Mouse (Mus musculus) ZHBTc4 (cell line): ENCODE data around the gene Rmdn2.

Experiments used
- DNase-seq: peaks from one replicate; pipeline ENCODE4 v3.0.0-alpha.2; 2011; ENCODE audit warnings: low read depth, low spot score

Rmdn2 gene

DNA sequence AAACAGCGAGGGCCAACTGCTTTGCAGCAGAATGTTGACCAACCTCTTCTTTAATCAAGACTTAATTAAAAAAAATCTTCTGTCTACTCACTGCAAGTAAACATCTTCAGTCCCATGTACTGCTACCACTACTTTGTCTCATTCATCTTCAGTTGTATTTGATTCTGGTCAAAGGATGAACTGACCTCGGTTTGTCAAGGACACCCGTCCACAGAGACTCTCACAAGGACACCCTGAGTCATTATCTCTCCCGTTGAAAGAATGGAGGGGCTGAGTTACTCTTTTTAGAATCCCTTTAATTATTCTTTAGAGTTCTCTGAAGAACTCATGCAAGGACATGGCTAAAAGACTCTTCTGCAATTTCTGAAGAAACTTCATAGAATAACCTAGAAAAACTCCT, at the start of gene Rmdn2:
Gene Rmdn2, plus strand, starts transcription at position 319 of the 400 bp plus-strand sequence.
- DNase-seq: no peak

DNA sequence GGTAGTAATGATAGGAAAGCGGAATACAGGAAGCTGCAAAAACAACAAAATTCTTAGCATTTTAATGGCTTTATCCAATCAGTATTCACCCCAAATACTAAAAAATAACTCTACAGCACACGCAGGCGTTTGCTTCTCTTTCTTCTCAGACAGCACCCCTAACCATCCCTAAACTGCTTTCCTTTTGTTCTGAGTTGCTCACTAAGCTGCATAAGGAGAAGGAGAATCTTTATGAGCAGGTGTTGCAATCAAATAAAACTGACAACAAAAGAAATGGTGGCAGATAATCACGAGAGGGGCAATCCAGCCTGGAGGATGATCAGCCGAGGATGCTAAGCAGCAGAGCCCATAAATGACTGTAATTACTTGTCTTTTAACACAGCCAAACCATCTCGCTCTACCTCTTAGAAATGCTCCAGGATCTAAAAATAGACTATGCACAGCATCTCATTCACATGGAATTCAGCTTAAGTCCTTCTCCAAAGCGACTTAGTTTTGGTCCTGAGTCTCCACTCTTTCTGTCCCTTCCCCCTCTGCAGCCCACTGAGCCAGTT, 48.5 kb upstream of the Rmdn2 start:
- DNase-seq: no peak

DNA sequence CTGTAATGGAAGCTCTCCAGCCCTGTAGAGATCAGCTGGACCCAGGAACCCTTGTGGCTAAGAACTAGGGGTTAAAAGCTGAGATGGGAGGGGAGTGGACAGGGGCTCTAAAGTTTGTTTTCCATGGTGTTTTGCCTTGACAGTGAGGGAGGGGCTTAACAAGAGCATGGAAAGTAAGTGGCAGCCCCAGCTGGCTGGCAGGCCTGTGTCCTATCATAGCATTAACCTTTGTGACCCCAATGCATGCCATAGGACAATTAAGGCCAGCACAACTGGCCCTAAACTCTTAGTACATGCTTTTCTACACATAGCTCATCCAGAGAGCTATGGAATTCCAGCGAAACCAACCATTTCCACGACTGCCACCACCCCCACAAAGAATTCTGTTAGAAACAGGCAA, 47.9 kb upstream of the Rmdn2 start:
- no peak for DNase-seq

DNA sequence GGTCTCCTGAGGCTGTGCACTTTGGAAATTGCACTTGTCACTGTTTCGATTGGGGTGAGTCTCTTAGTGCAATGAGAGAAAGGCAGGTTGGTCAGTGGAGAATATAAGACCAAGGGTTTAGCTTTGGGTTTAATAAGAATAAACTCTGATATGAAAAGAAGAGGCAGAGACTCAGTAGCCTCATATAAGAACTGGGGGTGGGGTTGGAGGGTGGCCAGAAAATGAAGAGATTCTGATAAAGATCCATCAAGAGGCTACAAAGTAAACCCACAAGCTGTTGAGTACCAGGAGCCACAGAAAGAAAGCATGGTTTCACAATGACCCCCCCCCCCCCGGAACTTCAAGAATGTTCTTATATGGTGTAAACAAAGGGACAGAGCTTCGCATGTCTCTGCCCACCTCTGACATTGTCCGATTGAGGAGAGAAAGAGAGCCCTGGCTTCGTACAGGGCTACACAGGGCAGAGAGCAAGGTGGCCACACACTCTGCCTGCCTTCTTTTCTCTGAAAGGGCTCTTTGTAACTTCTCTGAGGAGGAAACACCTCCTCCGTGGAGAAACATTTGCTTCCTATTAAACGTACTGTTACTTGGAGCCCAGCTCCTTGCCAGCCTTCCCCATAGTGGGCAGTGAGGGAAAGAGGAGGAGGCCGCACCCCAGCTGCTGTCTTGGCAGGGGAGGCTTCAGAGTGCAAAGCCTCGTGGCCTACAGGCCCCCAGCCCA, 46.3 kb upstream of the Rmdn2 start:
- DNase-seq: no peak

DNA sequence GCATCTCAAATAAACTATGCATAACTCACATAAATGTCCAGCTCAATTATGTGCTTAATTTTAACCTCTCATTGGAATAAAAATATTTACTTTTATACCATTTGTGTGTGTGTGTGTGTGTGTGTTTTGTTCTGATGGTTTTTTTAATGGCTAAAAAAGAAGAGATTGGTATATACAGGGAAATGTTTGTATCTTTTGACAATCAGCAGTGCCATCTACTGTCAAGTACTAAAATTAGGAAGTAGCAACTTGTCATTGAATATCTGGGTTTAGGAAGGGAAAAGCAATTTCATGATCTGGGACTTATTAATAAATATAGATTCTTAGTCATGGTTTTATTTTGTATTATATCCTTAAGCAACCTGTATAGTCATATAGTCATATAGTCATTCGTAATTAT, 43.3 kb upstream of the Rmdn2 start:
- DNase-seq: no peak

DNA sequence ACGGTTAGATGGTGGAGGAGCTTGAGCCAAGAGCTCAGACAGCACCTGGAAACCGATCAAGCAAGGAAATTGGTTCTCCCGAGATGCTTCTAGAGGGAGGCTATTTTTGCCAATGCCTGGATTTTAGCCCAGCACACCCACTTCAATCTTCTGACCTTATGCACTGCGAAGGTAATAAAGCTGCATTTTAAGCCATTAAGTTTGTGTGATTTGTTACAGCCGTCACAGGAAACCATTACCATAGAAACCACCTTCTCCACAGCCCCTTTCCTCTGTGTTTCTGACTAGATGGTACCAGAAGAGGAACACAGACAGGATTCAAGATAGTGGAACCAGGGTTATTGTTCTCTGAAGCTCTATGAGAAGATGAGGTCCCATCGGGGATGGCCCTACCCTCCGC, 33.3 kb upstream of the Rmdn2 start:
- DNase-seq: no peak

DNA sequence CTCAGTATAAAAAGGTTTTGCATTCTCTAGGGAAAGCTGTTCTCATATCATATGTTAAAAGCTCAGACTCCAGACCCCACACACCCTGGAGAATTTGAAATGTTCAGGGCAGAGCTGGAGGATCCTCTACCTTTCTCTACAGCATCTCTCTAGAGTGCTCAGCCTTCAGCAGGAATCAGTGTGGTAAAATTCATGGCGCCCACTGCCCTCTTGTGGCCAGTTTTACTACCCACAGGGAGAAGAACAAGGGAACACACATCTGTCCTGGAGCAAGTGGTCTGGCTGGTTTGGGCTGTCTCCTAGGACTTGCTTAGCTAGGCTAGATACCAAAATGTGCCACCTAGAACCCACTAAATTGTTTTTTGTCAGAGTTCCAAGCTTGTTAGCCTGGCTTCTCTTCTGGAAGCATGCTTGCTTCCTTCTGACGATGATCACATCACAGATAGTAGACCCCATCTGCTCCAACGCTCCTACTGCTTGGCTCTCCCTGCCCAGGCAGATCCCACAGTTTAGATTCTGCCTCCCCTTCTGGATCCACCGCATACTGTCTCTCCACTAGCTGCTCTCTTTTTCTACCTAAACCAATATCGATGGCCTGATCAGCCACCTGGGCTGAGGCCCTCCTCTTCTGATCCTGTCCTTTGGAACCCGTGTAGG, 31.3 kb upstream of the Rmdn2 start:
- peak; percentile 64 for DNase-seq

DNA sequence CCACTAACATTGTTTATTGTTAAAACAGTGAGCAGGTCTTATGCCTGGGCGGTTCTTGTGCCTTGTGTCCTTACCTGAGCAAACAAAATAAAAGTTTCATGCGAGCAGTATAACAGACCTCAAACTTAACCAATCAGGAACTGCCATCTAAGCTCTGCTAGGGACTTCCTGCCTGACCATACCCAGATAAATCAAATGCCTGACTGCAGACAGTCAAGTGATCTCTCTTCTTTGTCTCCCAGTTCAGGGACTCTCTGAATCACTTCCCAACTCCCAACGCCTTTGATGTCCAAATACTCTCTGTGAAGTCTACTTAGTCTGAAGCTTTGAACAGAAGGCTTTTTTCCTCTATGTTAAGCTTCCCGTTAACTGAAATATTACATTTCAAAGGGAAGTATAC, 28.2 kb upstream of the Rmdn2 start:
- DNase-seq: peak; percentile 32

DNA sequence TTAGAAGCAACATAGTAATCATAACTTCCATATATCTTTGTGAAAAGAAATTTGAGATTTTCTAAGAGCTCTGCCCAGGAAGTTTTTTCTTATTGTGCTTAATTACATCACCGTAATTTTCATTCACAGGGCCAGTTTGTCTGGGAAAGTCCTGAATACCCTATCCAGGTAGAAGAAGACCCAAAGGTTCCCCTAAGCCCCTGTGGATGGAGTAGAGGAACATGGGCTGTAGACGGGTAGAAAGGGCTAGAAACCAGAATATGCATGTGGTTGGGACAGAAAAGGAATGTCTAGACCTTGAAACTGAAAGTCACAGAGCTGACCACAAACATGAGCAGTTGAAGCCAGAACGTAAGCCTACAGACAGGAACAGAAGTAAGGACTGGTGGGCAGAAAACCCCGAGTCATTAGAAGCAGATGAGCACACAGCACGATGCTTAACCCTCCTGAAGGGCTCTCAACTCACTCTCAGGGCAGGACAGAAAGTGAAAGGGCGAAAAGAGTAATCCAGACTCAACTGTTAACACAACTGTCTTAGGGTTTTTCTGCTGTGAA, 27.3 kb upstream of the Rmdn2 start:
- DNase-seq: no peak

DNA sequence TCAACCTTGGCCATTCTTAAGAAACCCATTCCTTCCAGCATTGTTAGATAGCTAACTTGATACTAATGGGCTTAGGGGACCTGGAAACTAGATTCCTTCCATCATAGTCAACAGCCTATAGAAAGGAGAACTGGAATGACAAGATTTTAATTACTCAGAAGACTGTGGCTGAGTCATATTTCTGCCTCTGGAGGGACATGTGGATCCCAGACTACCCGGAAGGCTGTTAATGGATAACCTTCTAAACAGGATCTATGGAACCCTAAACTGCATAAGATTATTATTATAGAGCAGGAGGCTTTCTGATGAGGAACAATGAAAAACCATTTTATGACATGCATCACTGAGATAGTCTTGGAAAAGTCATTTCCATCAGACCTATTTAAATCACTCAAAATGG, 21.8 kb upstream of the Rmdn2 start:
- no peak for DNase-seq

DNA sequence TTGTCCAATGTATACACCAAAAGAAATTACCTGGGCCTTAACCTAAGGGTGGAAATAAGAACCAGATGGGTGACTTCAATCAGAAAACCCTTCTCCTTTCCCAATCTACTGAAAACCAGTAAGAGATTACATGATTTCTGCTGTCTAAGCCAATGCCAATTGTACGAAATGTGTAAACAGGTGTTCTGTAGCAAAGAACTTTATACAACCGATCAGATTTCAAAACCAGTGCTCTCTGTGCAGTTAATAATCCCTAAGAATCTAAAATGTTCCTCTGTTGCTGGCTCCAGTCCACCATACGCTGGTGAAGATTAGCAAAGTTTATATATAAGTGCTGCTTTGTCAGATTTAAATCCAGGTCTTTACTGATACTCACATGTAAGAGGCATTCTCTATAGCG, 15.7 kb upstream of the Rmdn2 start:
- no peak for DNase-seq

DNA sequence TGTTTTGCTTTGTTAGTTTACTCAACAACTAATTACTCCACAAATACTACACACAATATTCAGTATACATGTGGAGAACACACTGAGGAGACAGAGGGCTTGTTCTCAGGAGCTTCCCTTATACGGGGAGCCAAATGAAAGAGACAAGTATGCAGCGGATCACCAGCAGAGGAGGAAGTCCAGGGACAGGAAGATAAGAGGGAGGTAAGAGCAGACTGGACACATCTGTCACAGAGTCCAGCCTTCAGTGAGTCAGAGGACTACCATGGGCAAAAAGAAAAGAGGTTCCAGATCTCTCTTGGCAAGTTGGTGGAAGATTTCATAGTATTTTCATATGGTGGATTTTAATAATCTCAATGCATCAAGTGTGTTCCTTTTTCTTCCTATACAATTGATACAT, 13.5 kb upstream of the Rmdn2 start:
- DNase-seq: no peak

DNA sequence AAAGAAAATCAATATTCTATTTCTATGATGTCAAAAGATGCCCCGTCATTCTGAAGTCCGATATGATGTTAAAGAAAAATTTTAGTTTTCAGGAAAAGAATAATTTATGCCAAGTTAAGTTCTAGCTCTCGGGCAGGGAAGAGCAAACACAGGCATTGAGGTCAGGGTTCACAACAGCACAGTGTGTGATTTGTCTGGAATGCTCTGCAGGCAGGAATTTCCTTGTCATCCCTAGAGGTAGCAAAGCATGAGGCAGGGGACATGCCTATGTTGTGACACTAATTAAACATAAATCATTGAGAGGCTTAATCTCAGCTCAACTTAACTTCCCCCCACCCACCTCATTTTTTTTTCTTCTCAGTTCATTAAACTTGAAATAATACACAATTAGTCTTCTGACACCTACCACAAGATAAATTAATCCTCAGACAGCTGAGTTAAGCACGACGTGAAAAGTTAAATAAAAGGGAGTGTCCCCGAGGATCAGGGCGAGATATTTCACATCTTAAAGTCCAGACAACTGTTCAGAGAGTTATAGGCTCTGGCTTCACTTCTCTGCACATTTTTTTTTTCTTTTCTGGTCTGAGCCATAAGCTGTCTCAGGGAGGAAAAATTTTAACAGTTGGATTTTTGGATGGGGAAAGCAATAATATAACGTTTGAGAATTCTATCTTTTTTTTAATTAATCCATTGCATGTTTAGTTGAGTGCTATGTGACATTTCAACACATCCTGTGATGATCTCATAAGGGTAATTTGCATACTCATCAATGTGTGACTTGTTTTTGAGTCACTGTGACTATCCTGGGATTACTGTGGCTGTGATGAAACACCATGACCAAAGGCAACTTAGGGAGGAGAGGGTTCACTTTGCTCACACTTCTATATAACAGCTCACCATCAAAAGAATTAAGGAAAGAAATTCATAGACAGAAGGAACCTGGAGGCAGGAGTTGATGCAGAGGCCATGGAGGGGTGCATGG, 12.8 kb upstream of the Rmdn2 start:
- DNase-seq: no peak

DNA sequence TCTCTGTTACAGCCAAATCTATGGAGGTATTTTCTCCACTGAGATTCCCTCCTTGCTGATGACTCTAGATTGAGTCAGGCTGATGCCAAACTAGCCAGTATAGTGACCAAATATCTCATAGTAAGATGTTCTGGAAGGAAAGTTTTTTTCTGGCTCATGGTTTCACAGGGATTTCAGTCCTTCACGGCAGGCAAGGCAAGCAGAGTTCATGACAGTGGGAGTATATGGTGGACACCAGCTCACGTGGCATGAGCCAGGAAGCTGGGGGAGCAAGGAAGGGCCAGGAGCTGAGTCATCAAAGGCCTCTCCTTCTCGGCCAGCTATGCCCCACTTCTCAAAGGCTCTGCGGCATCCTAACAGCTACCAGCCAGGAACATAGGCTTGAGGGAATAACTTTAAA, 11.6 kb upstream of the Rmdn2 start:
- DNase-seq: no peak

DNA sequence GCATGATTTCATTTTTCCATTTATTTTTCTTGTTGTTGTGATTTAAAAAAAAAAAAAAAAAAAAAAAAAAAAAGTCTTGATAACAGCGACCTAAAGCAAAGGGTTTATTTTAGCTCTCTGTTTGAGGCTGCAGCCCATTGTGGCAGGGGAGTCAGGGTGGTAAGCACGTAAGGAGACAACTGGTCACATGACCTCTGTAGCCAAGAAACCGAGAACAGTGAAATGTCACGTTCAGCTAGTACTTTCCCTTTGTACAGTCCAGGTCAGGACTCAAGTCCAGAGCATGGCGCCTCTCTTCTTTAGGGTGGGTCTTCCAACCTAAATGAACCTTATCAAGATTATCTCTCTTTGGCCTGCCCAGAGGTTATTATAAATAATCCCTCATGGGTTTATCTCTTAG, 9.3 kb upstream of the Rmdn2 start:
- DNase-seq: no peak

DNA sequence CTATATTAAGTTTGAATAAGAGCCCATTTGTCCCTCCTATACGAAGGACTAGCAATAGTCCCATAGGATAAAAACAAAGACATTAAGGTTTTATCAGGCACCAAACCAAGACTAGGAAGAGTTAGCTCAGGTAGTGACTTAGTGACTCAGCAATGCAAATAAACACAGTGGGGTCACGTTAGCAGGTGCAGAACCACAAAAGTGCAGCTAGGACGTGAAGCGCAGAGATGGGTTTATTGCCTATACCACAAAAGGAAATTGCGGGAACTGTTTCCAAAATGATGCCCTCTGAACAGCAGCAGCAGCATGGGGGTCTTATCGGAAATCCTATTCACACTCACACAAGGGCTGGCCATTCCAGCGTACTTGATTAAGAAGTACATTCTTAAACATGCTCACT, 8.2 kb upstream of the Rmdn2 start:
- DNase-seq: no peak

DNA sequence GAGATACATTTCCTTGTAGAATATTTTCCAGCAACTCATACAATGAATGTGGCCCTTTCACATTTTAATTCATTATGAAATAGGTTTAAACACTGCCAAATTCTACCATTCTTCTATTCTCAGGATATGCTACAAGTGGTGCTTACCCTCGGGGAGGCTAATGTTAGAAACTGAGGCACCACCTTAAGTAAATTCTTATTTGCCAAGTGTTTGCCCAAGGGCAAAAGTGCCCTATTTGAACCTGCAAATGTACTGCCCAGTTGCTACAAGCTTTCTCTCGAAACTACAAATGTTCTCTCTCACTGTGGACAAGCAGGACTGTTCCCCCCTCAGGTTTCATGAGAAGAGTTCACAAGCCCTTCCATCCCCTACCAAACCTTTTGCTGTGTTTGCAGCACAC, 5.9 kb upstream of the Rmdn2 start:
- no peak for DNase-seq

DNA sequence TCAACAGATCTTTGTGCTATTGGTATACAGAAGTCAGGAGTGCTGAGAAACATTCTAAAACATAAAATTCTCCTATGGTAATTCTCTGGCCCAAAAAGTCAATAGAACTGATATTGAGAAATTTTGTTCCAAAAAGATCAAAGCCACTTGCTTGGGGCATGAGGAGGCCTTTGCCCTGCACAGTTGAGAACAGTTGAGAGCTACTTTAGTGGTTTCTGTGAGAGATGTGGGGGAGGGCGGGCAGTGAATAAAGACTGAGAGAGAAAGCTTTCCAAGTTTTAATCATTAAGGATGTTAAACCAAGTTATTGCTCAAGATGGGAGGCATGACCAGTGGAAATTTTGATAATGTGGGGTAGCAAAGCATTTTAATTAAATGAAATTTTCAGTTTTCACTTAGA, 2.0 kb upstream of the Rmdn2 start:
- DNase-seq: no peak

DNA sequence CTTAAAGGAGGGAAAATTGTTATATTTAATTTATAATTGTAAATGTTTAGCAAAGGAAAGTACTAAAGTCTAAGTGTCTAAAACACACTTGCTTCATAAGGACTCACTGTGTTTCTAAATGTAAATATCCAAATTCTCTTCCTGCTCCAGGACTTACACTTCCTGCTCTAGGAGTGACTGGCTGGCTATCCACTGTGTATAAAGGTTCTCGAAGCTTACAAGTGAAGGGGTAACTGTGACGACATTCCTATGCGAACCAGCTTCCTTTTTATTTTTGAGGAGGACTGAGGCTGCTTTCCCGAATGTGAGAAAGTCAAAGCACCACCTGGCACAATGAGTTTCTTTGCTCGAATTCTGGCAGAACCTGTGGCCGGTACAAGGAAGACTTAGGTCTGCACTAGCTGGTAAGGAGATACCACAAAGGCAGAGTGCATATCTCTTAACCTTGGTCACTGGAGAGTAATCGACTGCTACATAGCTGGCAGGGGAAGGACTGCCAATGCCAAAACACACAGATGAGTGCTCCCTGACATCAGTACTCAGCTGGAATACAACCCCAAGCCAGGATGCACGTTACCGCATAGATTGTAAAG, 1.4 kb upstream of the Rmdn2 start:
- no peak for DNase-seq

DNA sequence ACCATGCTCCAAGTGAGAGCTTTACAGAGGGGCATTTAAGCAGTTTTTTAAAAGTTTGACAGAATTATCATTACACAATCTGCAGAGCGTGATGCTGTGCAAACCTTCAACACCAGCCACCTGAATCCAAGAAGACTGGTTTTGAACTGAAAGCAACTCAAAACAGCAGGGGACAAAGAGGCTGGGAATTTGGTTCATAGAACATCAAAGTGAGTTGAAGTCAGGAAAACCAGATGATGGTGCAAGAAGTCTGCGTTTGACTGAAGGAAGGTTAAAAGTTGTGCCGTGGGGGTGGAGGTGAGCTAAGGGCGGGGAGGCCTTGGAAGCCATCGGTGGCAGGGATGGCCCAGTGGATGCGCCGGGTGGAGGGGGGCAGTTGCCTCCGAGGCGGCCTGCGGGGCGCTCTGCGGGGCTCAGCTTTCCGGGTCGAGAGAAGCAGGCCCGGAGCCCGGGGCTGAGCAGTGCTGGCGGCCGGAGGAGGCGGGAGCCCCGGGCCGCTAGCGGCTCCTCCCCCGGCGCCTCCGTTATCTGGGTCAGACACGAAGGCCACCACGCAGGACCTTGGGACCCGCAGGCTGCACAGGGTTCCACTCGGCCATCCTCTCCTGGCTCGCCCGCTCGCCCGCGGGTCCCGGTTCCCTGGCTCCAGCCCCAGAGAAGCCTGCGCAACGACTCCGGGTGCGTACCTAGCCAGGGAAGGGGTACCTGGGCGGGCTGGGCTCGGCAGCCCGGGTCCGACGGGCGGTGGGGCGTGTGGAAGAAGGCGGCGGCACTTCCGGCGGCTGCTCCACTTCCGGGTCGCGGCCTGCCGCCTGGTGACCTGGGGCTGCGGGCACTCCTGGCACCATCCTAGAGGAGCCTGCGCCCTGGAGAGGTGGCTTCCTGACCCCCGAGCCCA, 3.3 kb downstream of the Rmdn2 start:
- DNase-seq: peak; percentile 69
